Mouse (Mus musculus): ENCODE results near the gene Gm6583.

The Gm6583 gene

DNA sequence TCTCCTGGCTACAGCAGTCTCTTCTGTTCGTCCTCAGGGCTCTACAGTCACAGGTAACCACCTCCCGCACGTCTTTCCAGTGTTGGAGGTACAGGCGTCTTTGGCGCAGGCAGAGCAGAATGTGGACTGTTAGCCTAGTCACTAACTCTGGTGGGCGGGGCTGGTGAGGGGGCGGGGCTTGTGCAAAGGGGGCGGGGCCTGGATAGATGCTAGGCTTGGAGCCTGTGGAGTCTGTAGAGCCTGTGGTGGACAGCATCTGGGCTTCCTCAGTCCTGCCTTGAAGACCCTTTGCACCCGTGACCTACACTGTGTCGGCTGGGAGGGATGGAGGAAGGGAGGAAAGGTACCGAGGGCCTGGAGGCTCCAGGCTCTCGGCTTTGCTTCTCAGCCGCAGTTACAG, at the start of gene Gm6583:
TSS of gene Gm6583 (minus strand) at position 124 of the 400 bp plus-strand sequence.
- DNase-seq: no peak

DNA sequence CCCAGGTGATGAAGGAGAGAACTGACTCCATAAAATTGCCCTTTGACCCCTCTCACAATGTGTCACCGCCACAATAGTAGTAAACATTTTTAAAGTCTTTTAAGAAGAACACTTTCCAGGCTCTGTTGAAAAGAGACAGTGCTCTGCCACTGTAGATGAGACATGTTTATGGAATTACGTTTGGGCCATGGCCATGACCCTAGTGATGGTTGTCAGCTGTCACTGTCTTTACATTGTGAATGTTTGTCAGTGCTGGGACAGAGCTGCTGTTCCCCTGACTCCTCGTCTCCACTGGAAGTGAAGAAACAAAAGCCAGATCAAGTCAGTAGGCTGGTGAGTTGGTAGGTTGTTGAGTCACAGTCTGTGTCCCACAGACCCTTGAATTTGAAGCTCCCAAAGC, 46.6 kb upstream of the Gm6583 start:
- DNase-seq: no peak

DNA sequence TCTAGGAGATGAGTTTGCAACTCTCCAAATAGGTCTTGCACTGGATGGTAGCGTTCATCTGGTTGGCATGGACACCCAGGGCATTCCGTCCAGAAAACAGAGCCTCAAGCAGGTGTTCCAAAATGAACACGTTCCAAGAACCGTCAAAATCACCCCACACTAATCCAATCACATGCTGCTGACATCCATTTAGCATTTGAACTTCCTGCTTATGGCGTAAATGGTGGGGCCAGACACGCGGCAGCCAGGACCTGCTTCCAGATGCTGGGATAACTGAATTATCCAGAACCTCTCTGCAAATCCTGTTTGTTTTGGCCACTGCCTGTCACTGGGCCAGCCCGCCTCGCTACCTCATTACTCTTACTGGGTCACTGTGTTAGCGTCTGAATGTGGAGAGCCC, 43.5 kb upstream of the Gm6583 start:
- DNase-seq: no peak

DNA sequence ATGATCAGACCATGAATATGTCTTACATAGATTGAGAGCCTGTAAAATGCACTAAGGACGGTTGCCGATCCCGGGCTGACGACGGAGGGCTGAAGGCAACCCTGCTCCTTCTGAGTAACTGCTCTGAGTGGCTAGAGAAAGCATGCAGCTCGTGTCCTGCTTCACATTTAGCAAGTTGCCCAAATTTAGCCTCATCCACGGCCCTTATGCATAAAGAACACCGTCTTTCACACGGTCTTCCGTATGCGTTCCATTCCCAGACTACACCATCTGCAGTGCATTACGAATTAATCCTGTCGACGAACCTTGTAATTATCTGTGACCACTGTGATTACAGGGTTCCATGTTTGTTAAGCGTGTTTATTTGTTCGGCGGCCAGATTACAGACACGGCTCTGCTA, 40.2 kb upstream of the Gm6583 start:
- DNase-seq: no peak

DNA sequence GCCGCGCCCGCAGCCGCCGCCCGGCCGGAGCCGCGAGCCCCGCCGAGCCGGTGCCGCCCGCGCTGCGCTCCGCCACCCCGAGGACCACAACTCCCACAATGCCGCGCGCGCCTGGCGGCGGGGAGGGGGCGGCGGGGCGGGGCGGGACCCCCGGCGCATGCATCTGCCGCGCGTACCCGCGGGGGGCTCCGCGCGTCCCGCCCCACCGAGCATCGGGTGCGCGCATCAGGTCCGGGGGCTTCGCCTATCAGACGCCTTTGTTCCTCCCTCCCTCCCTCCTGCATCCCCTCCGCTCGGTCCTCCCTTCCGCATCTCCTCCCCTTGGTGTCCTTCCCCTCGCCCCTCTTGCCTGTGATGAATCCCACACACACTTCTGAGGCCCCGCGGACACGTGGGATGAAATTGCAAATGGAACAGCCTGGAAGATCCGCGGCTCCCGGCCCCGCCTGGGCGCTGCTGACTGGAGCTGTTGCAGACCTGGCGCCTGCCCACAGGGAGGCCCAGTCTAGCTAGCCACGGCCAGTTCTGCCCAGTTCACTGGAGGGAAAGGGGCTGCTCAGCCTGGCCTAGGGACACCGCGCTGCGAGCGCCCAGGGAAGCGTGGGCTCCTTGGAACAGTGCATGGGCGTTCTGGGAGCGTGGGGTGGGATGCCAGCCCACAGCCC, 39.1 kb upstream of the Gm6583 start, which contains the start of gene Asphd2:
TSS of gene Asphd2 (minus strand) at position 88 of the 665 bp plus-strand sequence.
- DNase-seq: no peak

DNA sequence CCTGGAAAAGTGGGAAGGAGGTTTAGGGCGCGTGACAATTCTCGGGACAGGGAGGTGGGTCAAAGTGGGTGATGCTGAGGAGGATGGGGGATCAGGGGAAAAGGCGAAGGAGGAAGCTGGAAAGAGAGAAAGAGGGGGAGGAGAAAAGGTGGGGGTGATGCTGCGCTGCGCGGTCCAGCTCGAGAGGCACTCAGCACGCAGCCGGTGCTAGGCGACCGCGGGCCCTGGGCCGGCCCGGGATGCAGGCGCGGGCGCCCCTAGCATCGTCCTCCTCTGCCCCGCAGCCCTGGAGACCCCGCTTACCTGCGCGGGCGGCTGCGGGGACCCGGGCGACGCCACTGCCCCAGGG, 38.6 kb upstream of the Gm6583 start:
- no peak for DNase-seq

DNA sequence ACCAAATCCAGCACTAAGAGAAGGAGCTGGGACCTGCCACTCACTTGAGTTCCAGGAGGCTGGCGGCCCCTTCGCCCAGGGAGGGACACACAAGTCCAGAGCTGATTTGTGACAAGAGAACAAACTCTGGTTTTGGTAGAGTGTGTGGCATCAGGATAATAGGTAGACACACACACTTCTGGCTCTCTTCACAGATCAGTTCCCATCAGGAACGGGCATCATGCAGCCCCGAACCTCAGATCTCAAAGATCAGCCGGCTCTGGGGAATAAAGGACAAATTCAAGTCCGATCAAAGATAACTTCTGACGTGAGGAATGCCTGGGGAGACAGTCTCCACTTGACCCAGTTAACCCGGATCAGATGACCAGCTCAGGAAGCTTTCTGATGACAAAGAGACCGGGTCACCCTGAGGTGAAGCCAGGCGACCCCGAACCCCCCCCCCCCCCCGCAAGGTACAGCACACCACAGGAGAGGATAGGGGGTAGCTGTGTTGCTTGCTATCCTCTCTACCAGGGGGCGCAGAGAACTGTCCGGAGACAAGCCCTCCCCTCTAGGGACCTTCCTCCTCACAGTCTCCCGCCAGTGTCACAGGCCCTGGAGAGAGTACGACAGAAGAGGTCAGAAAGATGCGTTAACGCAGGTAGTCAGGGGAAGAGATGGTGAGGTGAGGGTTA, 38.0 kb upstream of the Gm6583 start:
- DNase-seq: no peak

DNA sequence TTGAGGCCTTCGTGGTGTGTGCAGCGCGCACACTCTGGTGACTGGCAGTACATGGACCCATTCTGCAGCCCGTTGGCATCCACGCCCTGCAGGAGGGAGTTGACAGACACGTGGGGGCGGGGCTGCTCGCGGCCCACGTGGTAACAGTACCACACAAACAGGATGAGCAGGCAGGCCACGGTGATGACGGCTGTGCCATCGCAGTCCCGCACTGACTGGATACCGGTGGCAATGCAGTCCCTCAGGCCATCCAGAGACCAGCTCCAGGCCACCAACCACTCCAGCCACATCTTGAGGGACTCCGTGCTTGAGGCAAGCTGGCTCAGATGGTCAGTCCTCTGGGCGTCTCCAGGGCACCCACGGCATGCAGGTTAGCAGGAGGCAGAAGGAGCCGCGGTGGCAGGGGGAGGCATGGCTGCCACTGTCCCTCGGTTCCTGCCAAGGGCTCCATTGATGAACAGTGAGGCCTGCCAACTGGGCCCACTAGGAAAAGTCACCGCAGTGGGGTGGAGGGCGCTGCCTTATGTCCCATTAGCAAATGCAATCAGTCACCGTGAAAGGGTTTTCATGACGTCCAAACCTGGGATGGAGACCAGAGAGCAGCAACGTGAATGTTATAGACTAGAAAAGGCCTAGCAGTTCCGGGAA, 36.0 kb upstream of the Gm6583 start:
- no peak for DNase-seq

DNA sequence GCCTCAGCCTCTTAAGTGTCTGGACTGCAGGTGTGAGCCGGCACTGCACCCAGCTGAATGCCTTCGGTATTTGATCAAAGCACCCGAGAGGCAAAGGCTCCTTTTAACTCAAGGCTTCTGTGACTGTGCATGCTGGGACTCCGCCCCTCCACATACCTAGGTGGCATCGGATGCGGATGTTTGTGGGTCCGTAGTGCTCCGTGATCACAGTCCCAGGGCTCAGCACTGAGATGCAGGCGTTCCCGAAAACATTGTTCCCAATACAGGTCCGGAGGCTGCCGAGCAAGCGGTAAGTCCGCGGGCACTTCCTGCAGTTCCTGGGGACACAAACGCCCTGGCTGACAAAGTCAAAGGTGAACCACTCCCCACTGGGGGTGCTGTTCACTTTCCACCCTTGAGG, 35.2 kb upstream of the Gm6583 start:
- DNase-seq: no peak

DNA sequence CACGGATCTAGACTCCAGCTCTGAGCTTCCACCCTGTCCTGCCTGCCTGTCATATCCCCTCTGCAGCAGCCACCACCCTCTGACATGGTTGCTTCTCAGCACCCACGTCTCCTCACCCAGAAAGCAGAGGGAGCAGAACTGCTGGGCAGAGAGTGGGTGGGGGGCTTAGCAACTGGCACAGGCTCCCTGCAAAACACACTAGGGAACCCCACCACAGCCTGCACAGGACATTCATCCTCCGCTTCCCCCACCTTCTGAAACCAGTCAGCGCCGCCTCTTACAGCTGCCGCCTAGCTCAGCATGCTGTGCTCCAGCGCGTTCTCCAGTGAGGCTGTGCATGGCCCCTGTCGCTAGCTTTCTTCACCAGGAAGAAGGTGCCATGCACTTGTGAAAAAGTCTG, 33.5 kb upstream of the Gm6583 start:
- DNase-seq: no peak

DNA sequence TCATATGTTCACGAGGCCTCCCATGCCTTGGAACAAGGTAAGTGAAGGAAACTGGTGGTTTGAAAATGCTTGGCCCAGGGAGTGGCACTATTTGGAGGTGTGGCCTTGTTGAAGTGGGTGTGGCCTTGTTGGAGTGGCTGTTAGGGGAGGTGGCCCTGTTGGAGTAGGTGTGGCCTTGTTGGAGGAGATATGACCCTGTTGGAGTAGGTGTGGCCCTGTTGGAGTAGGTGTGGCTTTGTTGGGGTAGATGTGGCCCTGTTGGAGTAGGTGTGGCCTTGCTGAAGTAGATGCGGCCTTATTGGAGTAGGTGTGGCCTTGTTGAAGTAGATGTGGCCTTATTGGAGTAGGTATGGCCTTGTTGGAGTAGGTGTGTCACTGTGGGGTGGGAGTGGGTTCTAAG, 30.1 kb upstream of the Gm6583 start:
- no peak for DNase-seq

DNA sequence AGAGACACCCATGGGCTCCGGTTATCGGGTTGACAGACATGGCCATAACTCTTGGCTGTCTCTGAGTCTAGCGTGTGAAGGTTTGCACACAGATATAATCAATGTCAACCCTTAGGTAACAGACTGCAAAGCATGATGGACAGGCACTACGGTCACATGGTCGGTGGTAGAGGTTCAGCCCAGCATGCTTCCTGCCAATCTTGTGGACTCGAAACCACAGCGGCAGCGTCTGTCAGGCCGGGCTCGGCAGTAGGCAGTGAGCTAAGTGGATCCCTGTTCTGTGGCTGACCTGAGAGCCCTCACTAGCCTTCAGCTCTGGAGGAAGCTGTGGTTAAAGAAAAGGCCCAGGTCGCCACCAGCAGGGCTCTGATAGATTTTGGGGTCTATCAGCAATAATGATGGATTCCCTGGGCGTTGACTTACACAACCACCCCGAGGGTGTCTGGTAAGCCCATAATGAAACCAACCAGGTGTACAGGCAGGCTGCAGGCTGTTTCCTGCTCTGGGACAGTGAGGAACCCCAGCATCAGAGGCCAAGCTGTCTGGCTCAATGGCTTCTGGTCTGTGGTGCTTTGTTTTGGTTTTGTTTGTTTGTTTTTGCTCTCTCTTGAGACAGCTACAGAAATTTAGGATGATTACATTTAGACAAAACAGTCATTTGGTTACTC, 29.1 kb upstream of the Gm6583 start:
- no peak for DNase-seq

DNA sequence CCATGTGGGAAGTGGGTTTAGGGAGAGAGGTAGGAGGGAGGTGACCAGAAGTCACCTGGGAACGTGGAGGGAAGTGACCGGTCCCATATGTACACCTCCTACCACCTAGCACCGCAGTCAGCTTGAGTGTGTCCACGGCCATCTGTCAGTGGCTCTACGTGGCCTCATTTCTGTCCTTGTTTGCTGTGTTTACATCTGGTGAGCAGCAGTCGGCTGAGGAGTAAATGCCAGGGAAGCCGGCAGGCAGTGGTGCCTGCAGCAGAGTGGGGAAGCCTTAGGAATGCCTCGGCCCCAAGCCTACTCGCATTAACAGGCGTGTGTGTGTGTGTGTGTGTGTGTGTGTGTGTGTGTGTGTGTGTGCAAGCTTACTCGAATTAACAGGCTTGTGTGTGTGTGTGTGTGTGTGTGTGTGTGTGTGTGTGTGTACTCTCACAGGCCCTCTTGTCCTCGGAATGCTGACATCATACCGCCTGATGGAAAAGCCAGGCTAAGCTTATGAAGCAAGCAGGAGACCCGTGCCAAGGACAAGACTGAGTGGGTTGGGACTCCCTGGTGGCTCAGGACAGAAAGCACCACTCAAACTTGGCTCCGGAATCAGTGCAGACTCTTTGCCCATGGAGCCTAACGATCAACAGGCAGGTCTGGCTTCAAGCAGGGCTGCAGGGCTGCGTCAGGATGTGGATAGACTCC, 27.0 kb upstream of the Gm6583 start:
- no peak for DNase-seq

DNA sequence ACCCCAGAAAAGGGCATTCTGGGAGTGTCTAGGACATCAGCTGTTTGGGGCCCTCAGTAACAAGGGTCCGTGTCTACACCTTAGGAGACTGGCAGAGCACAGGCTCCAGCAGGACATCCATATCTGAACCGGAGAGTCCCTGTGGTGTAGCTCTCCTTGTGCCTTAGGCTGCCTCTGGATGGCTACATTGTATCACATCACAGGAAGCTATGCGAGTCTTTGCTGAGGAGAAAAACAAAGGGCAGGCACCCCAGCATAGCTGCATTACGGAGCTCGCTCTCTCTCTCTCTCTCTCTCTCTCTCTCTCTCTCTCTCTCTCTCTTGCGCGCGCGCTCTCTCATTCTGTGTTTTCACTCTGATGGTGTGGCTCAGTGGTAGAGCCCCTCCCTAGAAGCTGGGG, 26.2 kb upstream of the Gm6583 start:
- no peak for DNase-seq

DNA sequence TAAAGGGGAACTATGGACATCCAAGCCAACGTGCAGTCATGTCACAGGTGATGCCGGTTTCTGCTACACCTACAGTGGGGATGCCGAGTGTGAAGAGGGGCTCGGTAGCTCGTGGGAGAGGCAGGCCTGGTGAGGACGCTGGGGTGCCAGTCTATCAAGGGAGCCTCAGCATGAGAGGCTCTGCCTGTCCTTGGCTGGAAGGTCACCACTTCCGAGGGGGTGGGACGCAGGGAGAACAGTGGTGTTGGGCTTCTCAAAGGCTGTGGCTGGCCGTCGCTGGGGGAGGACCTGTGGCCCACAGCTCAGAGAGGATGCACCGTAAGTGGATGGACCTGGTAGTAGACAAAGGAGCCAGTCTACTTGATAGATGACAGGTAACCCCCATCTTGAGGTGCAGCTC, 25.3 kb upstream of the Gm6583 start:
- no peak for DNase-seq

DNA sequence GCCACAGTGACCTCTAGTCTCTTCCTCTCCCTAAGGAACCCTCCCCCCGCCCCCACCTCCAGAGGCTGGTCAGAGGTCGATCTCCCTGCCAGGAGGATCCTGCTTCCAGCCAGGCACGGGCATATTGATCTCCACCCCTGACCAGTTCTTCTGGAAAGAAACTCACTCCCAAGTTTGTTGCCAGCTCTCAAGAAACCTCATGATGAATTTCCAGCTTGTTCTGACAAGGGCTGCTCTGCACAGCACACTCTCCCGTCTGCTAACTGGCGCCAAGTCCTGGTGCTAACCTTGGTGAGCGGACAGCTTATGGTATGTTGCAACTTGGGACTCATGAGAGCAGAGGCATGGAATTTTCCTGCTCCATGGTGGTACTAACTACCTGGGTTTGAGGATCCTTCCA, 22.9 kb upstream of the Gm6583 start:
- peak; percentile 6 for DNase-seq

DNA sequence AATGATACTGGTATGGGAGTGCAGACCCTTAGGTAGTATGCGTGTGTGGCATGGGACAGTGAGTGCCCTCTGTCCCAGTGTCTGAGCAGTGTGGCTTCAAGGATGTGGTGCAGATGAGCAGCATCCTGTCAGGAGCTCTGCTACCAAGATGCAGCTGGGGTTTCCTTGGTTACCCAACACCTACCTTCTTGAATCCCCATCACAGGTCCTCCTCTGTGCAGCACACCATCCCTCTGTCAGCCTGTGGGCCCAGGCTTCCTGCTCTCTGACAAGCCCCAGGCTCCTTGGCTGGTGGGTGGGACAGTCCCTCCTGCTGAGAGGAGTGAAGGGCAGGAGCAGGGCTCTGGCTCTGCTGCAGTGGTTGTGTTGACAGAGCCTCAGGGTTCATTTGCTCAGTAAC, 21.5 kb upstream of the Gm6583 start:
- DNase-seq: no peak

DNA sequence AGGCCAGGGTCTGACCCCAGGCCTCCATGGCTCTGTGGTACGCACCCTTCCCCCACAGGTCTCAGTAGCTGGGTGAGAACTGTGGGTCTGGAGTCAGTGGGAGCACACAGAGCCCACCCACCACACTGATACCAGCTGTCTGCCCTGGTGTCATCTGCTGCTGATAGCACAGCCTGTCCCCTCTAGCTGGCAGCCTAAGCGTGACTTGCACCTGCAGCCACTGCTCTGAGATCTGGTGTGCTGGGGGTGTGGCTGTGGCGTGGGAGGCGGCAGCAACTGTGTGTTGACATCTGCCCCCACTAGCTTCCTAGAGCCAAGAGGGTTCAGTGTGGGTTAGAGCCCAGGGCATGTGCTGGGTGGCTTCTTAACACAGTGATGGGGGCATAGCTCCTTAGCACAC, 20.3 kb upstream of the Gm6583 start:
- DNase-seq: no peak

DNA sequence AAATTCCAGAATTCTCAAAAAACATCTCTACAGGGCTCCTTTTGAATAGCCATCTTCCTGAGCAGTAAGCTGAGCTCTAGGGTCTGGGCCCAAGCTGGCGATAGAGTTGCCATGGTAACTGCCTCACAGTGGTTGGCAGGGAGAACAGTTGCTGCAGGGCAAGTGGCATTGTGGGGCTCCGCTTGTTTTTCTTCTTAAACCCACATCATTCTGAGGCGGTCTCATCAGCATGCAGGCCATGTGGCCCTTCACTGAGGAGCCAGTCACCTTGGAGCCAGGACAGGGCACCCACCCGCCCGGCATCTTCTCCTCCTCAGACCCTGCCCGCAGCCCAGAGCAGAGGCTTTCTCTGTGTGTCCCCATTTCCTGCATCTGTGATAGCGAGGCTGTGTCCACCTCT, 16.1 kb upstream of the Gm6583 start:
- no peak for DNase-seq

DNA sequence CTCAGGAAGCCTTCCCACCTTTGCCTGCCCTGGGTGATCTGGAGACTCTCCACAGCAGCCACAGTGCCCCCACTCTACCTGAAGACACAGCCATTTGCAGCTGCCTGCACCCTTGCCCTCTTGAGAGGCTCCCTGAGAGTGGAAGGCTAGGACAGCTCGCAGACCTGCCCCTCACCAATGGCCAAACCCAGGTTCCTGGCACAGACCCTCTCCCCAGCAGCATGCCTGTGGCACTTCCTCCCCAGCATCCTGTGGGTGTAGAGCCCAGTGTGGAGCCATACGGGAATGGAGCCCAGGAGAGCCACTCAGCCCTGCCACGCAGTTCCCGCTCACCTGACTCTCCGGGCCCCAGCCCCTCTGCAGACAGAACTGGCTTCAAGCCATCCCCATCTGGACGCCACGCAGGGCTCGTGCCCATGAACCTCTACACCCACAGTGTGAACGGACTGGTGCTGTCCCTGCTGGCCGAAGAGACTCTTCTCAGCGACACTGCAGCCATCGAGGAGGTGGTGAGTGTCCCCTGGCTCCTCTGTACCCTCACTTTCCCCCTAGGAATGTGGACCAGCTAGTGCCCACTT, 14.5 kb upstream of the Gm6583 start:
- DNase-seq: no peak

DNA sequence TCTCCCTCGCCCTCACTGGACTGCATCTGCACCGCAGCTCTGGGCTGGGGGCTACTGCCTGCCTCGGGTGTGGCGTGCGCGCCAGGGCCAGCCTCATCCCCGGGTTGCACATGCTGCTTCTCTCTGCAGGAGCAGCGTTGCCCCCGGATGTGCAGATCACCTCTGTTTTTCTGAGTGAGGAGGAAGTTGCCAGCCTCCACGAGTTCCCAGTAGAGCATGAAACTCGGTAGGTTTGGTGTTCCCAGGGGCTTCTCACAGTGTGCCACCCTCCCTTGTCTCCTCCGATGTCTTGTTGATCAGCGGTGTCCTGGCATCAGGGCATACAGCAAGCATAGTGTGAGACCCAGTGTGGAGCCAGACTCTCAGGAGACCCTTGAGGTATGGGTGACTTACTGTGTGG, 13.5 kb upstream of the Gm6583 start:
- DNase-seq: no peak

DNA sequence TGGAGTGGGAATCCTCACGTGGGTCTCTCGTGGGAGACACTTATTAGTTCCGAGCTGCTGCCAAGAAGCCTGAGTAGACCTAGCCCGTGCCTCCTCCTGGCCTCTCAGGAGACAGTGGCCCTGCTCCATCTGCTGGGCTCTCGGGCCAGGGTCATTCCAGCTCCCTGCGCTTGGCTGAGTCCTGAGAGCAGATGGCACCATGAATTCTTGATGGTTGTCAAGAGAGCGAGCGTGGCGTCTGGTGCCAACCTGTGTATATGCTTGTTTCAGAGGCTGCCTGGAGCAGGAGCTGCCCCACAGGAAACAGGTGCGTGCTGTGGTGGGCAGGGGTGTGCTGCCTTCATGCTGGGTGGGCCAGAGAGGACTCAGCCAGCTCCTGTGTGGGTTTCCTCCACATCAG, 12.8 kb upstream of the Gm6583 start:
- DNase-seq: no peak

DNA sequence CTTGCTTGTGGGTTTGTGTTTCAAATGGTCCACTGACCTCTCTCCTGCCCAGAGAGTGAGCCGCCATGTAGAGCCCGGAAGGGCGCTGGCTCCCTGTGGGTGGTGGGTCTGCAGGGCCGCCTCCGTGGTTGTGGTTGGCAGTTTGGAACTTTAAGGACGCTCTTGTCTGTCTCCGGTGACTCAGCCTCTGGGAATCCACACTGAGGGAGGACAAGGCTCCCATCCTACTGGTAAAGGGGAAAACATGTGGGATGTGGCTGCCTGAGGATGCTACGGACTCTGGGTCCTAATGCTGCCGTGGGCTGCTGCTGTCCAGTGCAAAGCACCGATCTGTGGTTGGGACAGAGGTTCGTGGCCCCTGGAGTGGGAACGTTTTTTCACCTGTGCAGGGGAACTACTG, 12.1 kb upstream of the Gm6583 start:
- DNase-seq: no peak

Measured in kidney, adult 11 months (tissue).